Mouse (Mus musculus) megakaryocyte, embryonic 14.5 days (primary cell): ENCODE data around the gene Fam83f. TPM values are rescaled to one million over a fixed set of nuclear protein-coding genes. Genes with fewer than 3 reads are reported as not detected.
A peak's percentile ranks its signal among the peaks of the same experiment; 100 is the strongest.

Experiments
- H3K27me3 ChIP-seq: replicated peaks from 2 replicates; pipeline ENCODE3; 2012; ENCODE audit warnings: inconsistent platforms
- H3K36me3 ChIP-seq: replicated peaks from 2 replicates; pipeline ENCODE3; 2012; ENCODE audit warnings: low read length, inconsistent platforms, mixed read lengths
- H3K4me1 ChIP-seq: 2 replicates; pipeline ENCODE4 v1.6.1; 2012; ENCODE audit warnings: inconsistent platforms
- H3K4me3 ChIP-seq: replicated peaks from 2 replicates; pipeline ENCODE3; 2012; ENCODE audit warnings: moderate library complexity, mild to moderate bottlenecking, inconsistent platforms
- H3K9me3 ChIP-seq: 2 replicates; pipeline ENCODE4 v1.6.1; 2012; ENCODE audit warnings: inconsistent platforms
- FLI1 ChIP-seq: IDR thresholded peaks from 2 replicates; pipeline ENCODE4 v1.6.1; 2012; ENCODE audit warnings: low read length, inconsistent platforms, mixed read lengths
- GATA1 ChIP-seq: IDR thresholded peaks from 3 replicates; pipeline ENCODE4 v1.6.1; 2012; ENCODE audit warnings: mixed read lengths, low read length, inconsistent platforms, borderline replicate concordance
- polyA plus RNA-seq: library from polyadenylated mRNA; stranded (reverse); fragments of >175 nt; gene quantifications from 2 replicates; pipeline ENCODE4 v1.2.3, GENCODE M21; 2012; ENCODE audit warnings: low replicate concordance; ENCODE audit not compliant: insufficient read depth

Gene Fam83f
- 0.64 and 1.1 TPM in 2 replicates for polyA plus RNA-seq

- Histone ChIP-seq H3K36me3 (no peaks in the 10 kb centered on the region), H3K9me3 (peaks cover 23% of the 10 kb centered on the region), H3K4me1 (peaks cover 49% of the 10 kb centered on the region), H3K4me3 (peak within 1 kb of the TSS; percentile 81), H3K27me3 (peaks cover 50% of the 10 kb centered on the region)
- no peak for TF ChIP-seq GATA1
- TF ChIP-seq FLI1, result no peak
Measured at GRCm38 (mm10) chr15:80671295-80672252, at the start of gene Fam83f. Fam83f (plus strand) TSS chr15:80671847.

- Histone ChIP-seq H3K4me3 (peak overlapping the region; percentile 93), H3K9me3 (0 out of 2 replicates have a peak, but pooled peaks cover 6% of the 10 kb centered on the region), H3K36me3 (peaks cover 41% of the 10 kb centered on the region), H3K27me3 (no peaks in the 10 kb centered on the region), H3K4me1 (peaks cover 97% of the 10 kb centered on the region)
- TF ChIP-seq FLI1 (no peak), GATA1 (0 out of 3 replicates have a peak, but pooled peaks have one; percentile 8)
Measured at GRCm38 (mm10) chr15:80623171-80623837, 48.3 kb upstream of the Fam83f start.

- H3K4me1 ChIP-seq, result peaks cover 97% of the 10 kb centered on the region
Measured at GRCm38 (mm10) chr15:80626472-80626871, 45.2 kb upstream of the Fam83f start.

GRCm38 (mm10) chr15:80630147-80630546 lies 41.5 kb upstream of the Fam83f start:
- Histone ChIP-seq H3K4me3 (peak overlapping the region; percentile 21), H3K4me1 (peaks cover 100% of the 10 kb centered on the region), H3K9me3 (0 out of 2 replicates have a peak, but pooled peaks cover 6% of the 10 kb centered on the region), H3K27me3 (no peaks in the 10 kb centered on the region), H3K36me3 (peaks cover 97% of the 10 kb centered on the region)
- no peak for TF ChIP-seq GATA1
- TF ChIP-seq FLI1, result no peak

More at GRCm38 (mm10) chr15:80626472-80626871, 45.2 kb upstream of the Fam83f start:
- TF ChIP-seq FLI1 (no peak), GATA1 (no peak)
- H3K9me3 ChIP-seq, result 0 out of 2 replicates have a peak, but pooled peaks cover 6% of the 10 kb centered on the region
- no peaks in the 10 kb centered on the region for H3K27me3 ChIP-seq
- H3K4me3 ChIP-seq, result peak overlapping the region; percentile 93
- H3K36me3 ChIP-seq, result peaks cover 72% of the 10 kb centered on the region

- Histone ChIP-seq H3K9me3 (0 out of 2 replicates have a peak, but pooled peaks cover 6% of the 10 kb centered on the region), H3K36me3 (peaks cover 96% of the 10 kb centered on the region), H3K27me3 (no peaks in the 10 kb centered on the region), H3K4me3 (peak overlapping the region; percentile 21), H3K4me1 (peaks cover 100% of the 10 kb centered on the region)
- no peak for TF ChIP-seq GATA1
- no peak for TF ChIP-seq FLI1
Measured at GRCm38 (mm10) chr15:80630711-80631110, 40.9 kb upstream of the Fam83f start.

- H3K9me3 ChIP-seq, result 0 out of 2 replicates have a peak, but pooled peaks cover 3% of the 10 kb centered on the region
- peaks cover 96% of the 10 kb centered on the region for H3K36me3 ChIP-seq
- no peak overlapping the region for H3K4me3 ChIP-seq
- TF ChIP-seq FLI1 (no peak), GATA1 (no peak)
- H3K27me3 ChIP-seq, result peaks cover 2% of the 10 kb centered on the region
- peaks cover 100% of the 10 kb centered on the region for H3K4me1 ChIP-seq
Measured at GRCm38 (mm10) chr15:80631311-80631710, 40.3 kb upstream of the Fam83f start.

- Histone ChIP-seq H3K36me3 (peaks cover 96% of the 10 kb centered on the region), H3K27me3 (peaks cover 2% of the 10 kb centered on the region), H3K4me3 (peak overlapping the region; percentile 21), H3K9me3 (no peaks in the 10 kb centered on the region), H3K4me1 (peaks cover 100% of the 10 kb centered on the region)
- no peak for TF ChIP-seq FLI1
- no peak for TF ChIP-seq GATA1
Measured at GRCm38 (mm10) chr15:80632280-80632893, 39.3 kb upstream of the Fam83f start.

- Histone ChIP-seq H3K4me1 (peaks cover 100% of the 10 kb centered on the region), H3K27me3 (peaks cover 2% of the 10 kb centered on the region), H3K9me3 (no peaks in the 10 kb centered on the region), H3K4me3 (peak overlapping the region; percentile 38), H3K36me3 (peaks cover 95% of the 10 kb centered on the region)
- no peak for TF ChIP-seq FLI1
- no peak for TF ChIP-seq GATA1
Measured at GRCm38 (mm10) chr15:80634391-80635193, 37.1 kb upstream of the Fam83f start.
